Mouse (Mus musculus) adrenal gland, postnatal 0 days (tissue): ENCODE results near the gene Gm8159. TPM values are rescaled to one million over a fixed set of nuclear protein-coding genes. Genes with fewer than 3 reads are reported as not detected.

Experiments used
- polyA plus RNA-seq: library from polyadenylated mRNA; unstranded; fragments of >200 nt; fragmentation: Nextera tagmentation; extraction: Ambion mirVana; gene quantifications from 2 replicates; pipeline ENCODE4 v1.2.1, GENCODE M21; 2015

Gene Gm8159
- not detected in 2 replicates for polyA plus RNA-seq

GRCm38 (mm10) chr14:4632052-4632451, at the start of gene Gm8159:
TSS of gene Gm8159 (plus strand) at chr14:4632352.

GRCm38 (mm10) chr14:4663892-4664291, 31.7 kb downstream of the Gm8159 start, which contains the start of gene Gm3239:
TSS of gene Gm3239 (plus strand) at chr14:4664192.

Other genes with a start within 250 kb of the Gm8159 start
- not detected in 2 replicates for gene Gm3159, start 234.8 kb upstream of the Gm8159 start, polyA plus RNA-seq
- 0.21 TPM in 1 of 2 replicates, not detected in the other for gene Gm3164, start 216.9 kb upstream of the Gm8159 start, polyA plus RNA-seq
- gene Gm3173, start 201.4 kb upstream of the Gm8159 start, polyA plus RNA-seq, result not detected in 2 replicates
- gene Gm3182, start 150.6 kb upstream of the Gm8159 start, polyA plus RNA-seq, result not detected in 2 replicates
- not detected in 2 replicates for gene Gm3047, start 76.9 kb upstream of the Gm8159 start, polyA plus RNA-seq
- not detected in 2 replicates for gene Gm3239, start 31.8 kb downstream of the Gm8159 start, polyA plus RNA-seq
- gene Gm7876, start 76.9 kb downstream of the Gm8159 start, polyA plus RNA-seq, result not detected in 2 replicates
- not detected in 2 replicates for gene Gm3252, start 94.4 kb downstream of the Gm8159 start, polyA plus RNA-seq
- gene Gm9602, start 144.0 kb downstream of the Gm8159 start, polyA plus RNA-seq, result not detected in 2 replicates
- gene Gm3269, start 205.8 kb downstream of the Gm8159 start, polyA plus RNA-seq, result not detected in 2 replicates
- 0.77 TPM in 1 of 2 replicates, not detected in the other for gene Gm3264, start 223.2 kb downstream of the Gm8159 start, polyA plus RNA-seq